Mouse (Mus musculus) lung, adult 2 months (tissue): Measurements from ENCODE around the gene Trpv6. TPM values are rescaled to one million over a fixed set of nuclear protein-coding genes. Genes with fewer than 3 reads are reported as not detected.

Source experiments
- DNase-seq: peaks from one replicate; pipeline ENCODE4 v3.0.0; 2022
- H3K4me1 ChIP-seq: fragments of 200-500 bp; 2 replicates; pipeline ENCODE4 v1.6.1; 2011; ENCODE audit warnings: low read length; ENCODE audit not compliant: control insufficient read depth, insufficient read depth
- H3K4me3 ChIP-seq: fragments of 200-500 bp; replicated peaks from 2 replicates; pipeline ENCODE3; 2011; ENCODE audit warnings: low read depth, mild to moderate bottlenecking, control low read depth, low read length; ENCODE audit errors: extremely low read depth
- CTCF ChIP-seq: fragments of 200-500 bp; IDR thresholded peaks from 2 replicates; pipeline ENCODE4 v1.5.1; 2011; ENCODE audit warnings: mild to moderate bottlenecking, low read length, control low read depth; ENCODE audit not compliant: insufficient read depth
- POLR2A ChIP-seq: fragments of 200-500 bp; IDR thresholded peaks from 2 replicates; pipeline ENCODE4 v1.6.1; 2011; ENCODE audit warnings: low read depth, mild to moderate bottlenecking, control low read depth, low read length, borderline replicate concordance; ENCODE audit errors: extremely low read depth
- WGBS: fragments of 180-500 bp; shearing (Covaris S2); methylation state at CpG from one replicate; pipeline ENCODE4 v1.1.7; 2018; 5-methylcytosine and 5-hydroxymethylcytosine counted together
- polyA plus RNA-seq: library from polyadenylated mRNA; depleted of rRNA; stranded (reverse); fragments of >200 nt; gene quantifications from 2 replicates; pipeline ENCODE4 v1.2.3, GENCODE M21; 2012; rRNA removed

Gene Trpv6
- polyA plus RNA-seq, 1 experiment: 4.5 TPM

DNA sequence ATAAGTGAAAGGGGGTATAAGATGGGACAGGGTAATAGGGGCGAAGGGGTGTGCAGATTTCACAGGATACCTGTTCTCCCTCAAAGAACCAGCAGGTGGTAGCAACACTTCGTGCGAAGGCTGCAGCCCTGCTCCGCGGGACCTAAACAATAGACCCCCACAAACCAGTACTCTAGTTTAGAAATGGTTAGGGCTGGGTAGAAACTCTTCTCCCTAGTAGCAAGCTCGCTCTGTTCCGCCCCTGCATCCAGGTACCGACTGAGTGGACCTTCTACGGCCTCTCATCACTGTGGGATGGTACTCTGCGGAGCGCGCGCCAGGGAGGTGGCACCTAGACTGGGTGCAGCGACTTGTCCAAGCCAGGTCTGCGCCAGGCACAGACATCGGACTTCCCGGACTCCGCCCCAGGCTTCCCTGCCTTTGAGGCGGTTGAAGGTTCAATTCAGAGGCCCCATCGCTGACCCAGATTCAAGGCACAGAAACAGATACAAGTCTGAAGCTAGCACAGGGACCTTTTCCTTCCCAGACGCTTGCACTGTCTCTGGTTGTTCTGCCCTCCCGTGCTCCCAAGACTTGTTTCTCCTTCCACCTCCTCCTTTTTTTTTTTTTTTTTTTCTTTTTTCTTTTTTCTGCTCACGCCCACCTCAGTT lies 31.7 kb downstream of the Trpv6 start:
- DNase-seq: peak; percentile 56
- peaks cover 6% of the 10 kb centered on the region for H3K4me1 ChIP-seq
- under 1% methylated on average over 23 of the region's 23 CpGs for WGBS
- H3K4me3 ChIP-seq: peak overlapping the region; percentile 56
- TF ChIP-seq POLR2A: no peak
- peak; percentile 62 for TF ChIP-seq CTCF

DNA sequence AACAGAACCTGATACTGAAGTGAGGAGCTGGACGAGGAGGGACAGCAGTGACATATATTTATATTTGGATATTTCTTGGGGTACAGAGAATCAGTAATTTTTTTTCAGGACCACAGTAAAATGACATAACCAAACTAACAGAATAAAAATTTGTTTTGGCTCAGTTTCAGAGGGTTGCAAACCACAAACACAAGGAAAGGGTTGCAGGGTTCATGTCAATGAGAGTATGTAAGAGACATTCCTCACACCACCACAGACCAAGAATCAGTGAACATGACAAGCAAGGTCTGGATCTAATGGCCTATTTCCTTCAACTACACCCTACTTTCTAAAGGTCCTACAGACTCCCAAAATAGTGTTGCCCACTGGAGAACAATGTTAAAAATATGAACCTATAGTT lies 54.0 kb downstream of the Trpv6 start:
- TF ChIP-seq POLR2A (no peak), CTCF (no peak)
- Histone ChIP-seq H3K4me1 (no peaks in the 10 kb centered on the region), H3K4me3 (no peak overlapping the region)
- 60% methylated on average over 1 of the region's 1 CpGs for WGBS
- no peak for DNase-seq

DNA sequence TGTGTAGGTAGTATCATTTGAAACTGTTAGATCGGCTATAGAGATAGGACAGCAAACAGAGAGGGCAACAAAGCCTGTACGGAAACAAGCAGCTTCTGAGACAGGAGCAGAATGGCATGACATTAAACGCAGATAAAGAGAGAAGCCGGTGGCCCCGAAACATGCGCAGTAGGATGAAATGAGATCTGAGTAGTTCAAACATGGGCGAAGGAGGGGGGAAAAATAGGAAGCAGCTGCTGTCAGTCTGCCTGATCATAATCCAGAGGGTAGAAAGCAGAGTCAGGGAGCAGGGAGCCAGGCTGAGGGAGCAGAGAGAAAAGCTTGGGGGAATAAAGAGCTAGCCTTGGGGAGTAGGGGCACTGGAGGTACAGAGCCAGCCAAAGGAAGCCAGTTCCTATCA lies 54.9 kb downstream of the Trpv6 start:
- H3K4me3 ChIP-seq: no peak overlapping the region
- DNase-seq: no peak
- TF ChIP-seq CTCF: no peak
- no peak for TF ChIP-seq POLR2A
- 52% methylated on average over 7 of the region's 7 CpGs for WGBS
- H3K4me1 ChIP-seq: no peaks in the 10 kb centered on the region

DNA sequence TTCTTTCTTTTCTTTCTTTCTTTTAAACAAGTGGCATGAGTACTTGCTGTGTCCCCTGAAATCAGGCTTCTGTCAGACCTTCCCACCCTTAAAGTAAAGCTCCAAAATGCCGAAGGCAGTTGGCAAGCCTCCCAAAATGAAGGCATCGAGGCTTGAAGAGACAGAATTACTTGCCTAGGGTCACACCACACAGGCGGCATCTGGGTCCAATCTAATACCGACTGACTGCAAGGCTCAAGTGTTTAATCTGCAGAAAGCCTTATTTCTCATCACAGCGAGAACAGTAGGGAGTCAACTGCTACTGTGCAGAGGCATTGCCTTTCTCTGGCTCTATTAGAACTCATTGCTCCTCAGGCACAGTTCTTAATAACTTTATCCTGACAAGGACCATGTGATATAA lies 58.9 kb downstream of the Trpv6 start:
- Histone ChIP-seq H3K4me3 (no peak overlapping the region), H3K4me1 (no peaks in the 10 kb centered on the region)
- TF ChIP-seq POLR2A: no peak
- no peak for TF ChIP-seq CTCF
- WGBS: 47% methylated on average over 5 of the region's 5 CpGs
- no peak for DNase-seq

DNA sequence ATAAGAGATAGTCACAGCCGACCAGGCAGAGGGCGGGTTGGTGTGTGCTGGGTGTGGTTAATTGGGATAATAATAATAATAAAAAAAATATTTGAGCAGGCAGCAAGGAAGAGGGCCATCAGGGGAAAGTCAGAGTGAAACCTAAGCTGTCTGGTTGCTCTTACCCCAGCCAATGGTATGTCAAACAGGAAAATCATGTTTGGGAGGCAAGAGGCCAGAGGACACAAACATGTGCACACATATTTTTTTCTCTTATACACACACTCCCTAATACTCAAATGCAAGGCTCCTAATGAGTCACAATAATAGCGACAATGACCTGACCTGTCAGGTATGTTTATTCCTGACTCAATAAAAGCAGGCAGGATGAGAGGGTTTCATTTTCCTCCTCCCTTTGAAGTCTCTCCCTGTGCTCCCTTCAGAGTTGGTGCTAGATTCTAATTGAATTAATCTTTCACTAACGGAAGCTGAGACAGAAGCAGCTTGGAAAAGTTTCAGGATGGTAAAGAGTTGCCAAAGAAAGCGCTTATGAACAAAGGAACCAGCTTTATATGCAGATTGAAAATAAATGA lies 59.6 kb downstream of the Trpv6 start:
- no peak for DNase-seq
- 43% methylated on average over 5 of the region's 5 CpGs for WGBS
- H3K4me3 ChIP-seq: no peak overlapping the region
- TF ChIP-seq CTCF (no peak), POLR2A (no peak)
- no peaks in the 10 kb centered on the region for H3K4me1 ChIP-seq

Other genes starting within 250 kb of the Trpv6 start
- not detected in 2 replicates for gene Gm5771, start 244.0 kb downstream of the Trpv6 start, polyA plus RNA-seq
- not detected in 2 replicates for gene Gm10334, start 190.3 kb downstream of the Trpv6 start, polyA plus RNA-seq
- gene Prss1, start 177.5 kb downstream of the Trpv6 start, polyA plus RNA-seq: not detected in 2 replicates
- gene Prss2, start 114.6 kb downstream of the Trpv6 start, polyA plus RNA-seq: 0.46 and 17.9 TPM in 2 replicates
- gene Ephb6, start 30.9 kb downstream of the Trpv6 start, polyA plus RNA-seq: 13.0 and 16.2 TPM in 2 replicates
- not detected in 2 replicates for gene Trpv5, start 44.4 kb upstream of the Trpv6 start, polyA plus RNA-seq
- not detected in 2 replicates for gene Llcfc1, start 48.0 kb upstream of the Trpv6 start, polyA plus RNA-seq
- gene Kel, start 67.9 kb upstream of the Trpv6 start, polyA plus RNA-seq: not detected in 2 replicates
- gene Olfr459, start 138.8 kb upstream of the Trpv6 start, polyA plus RNA-seq: not detected in 2 replicates
- gene Pip, start 211.1 kb upstream of the Trpv6 start, polyA plus RNA-seq: not detected in 2 replicates
- gene Sval2, start 216.6 kb upstream of the Trpv6 start, polyA plus RNA-seq: not detected in 2 replicates